Mouse (Mus musculus) liver, embryonic 11.5 days (tissue): ENCODE data around the gene Ndufv1. TPM values are rescaled to one million over a fixed set of nuclear protein-coding genes. Genes with fewer than 3 reads are reported as not detected.
A peak's percentile ranks its signal among the peaks of the same experiment; 100 is the strongest.
"Not testable (repeated sequence)": the region's sequence is repeated elsewhere in the genome, so short reads cannot be mapped to it uniquely, and the experiment has no call there.

ENCODE experiments used
- ATAC-seq: fragments of 200-750 bp; cut with Nextera tagmentation; replicated peaks from 2 replicates; pipeline ENCODE4 v1.8.0; 2017; ENCODE audit warnings: moderate number of reproducible peaks, mild to moderate bottlenecking, moderate TSS enrichment, moderate library complexity; ENCODE audit not compliant: low FRiP score
- DNase-seq: peaks from one replicate; pipeline ENCODE4 v3.0.0-alpha.2; 2017; ENCODE audit warnings: low spot score
- H3K27ac ChIP-seq: fragments of 300-500 bp; sonication (generic); 2 replicates; pipeline ENCODE4 v1.5.1; 2014; ENCODE audit warnings: mild to moderate bottlenecking, low read depth, low read length, control low read depth
- H3K27me3 ChIP-seq: fragments of 300-500 bp; sonication (generic); replicated peaks from 2 replicates; pipeline ENCODE4 v1.6.1; 2014; ENCODE audit warnings: low read length, mixed read lengths; ENCODE audit not compliant: control insufficient read depth, insufficient read depth
- H3K36me3 ChIP-seq: fragments of 300-500 bp; sonication (generic); 2 replicates; pipeline ENCODE4 v1.6.1; 2014; ENCODE audit warnings: mild to moderate bottlenecking, low read length, moderate library complexity, mixed read lengths; ENCODE audit not compliant: control insufficient read depth, insufficient read depth
- H3K4me1 ChIP-seq: fragments of 300-500 bp; sonication (generic); replicated peaks from 2 replicates; pipeline ENCODE4 v1.6.1; 2014; ENCODE audit warnings: low read length, mixed read lengths; ENCODE audit not compliant: control insufficient read depth, insufficient read depth
- H3K4me2 ChIP-seq: fragments of 300-500 bp; sonication (generic); 2 replicates; pipeline ENCODE4 v1.6.1; 2014; ENCODE audit warnings: mild to moderate bottlenecking, control low read depth, moderate library complexity
- H3K4me3 ChIP-seq: fragments of 300-500 bp; sonication (generic); 2 replicates; pipeline ENCODE4 v1.5.1; 2014; ENCODE audit warnings: low read depth, low read length, control low read depth
- H3K9ac ChIP-seq: fragments of 300-500 bp; sonication (generic); 2 replicates; pipeline ENCODE4 v1.6.1; 2014; ENCODE audit warnings: low read depth, low read length, control low read depth
- H3K9me3 ChIP-seq: fragments of 300-500 bp; sonication (generic); 2 replicates; pipeline ENCODE4 v1.6.1; 2016; ENCODE audit warnings: low read length, inconsistent platforms, mixed read lengths; ENCODE audit not compliant: control insufficient read depth
- WGBS: fragments of 180-500 bp; shearing (Covaris S2); extraction: QIAGEN DNeasy Blood & Tissue Kit; methylation state at CpG from one replicate; pipeline ENCODE4 v1.1.7; 2014; 5-methylcytosine and 5-hydroxymethylcytosine counted together
- polyA plus RNA-seq: library from polyadenylated mRNA; unstranded; fragments of >200 nt; fragmentation: Nextera tagmentation; extraction: Ambion mirVana; gene quantifications from 2 replicates; pipeline ENCODE4 v1.2.1, GENCODE M21; 2014

The Ndufv1 gene
- polyA plus RNA-seq: 232 and 234 TPM in 2 replicates

GRCm38 (mm10) chr19:4012432-4013022 lies at the start of gene Ndufv1:
TSS of gene Ndufv1 (minus strand) at chr19:4012806.
- Histone ChIP-seq H3K27me3 (no peaks in the 10 kb centered on the region), H3K9ac (peak within 1 kb of the TSS; percentile 90), H3K27ac (peak within 1 kb of the TSS; percentile 82), H3K36me3 (peaks cover 22% of the 10 kb centered on the region), H3K9me3 (no peaks in the 10 kb centered on the region), H3K4me1 (peaks cover 27% of the 10 kb centered on the region), H3K4me2 (peak within 1 kb of the TSS; percentile 90), H3K4me3 (peak within 1 kb of the TSS; percentile 89)
- WGBS: 0% methylated on average over 45 of the region's 45 CpGs
- DNase-seq: peak; percentile 96
- ATAC-seq: peak; percentile 97

GRCm38 (mm10) chr19:4060899-4061465 lies 48.4 kb upstream of the Ndufv1 start:
- Histone ChIP-seq H3K36me3 (no peaks in the 10 kb centered on the region), H3K27me3 (no peaks in the 10 kb centered on the region), H3K9me3 (no peaks in the 10 kb centered on the region), H3K27ac (no peak overlapping the region), H3K4me1 (peaks cover 22% of the 10 kb centered on the region), H3K4me3 (no peak overlapping the region), H3K9ac (no peak overlapping the region), H3K4me2 (no peak overlapping the region)
- DNase-seq (no peak), ATAC-seq (no peak)
- 80% methylated on average over 6 of the region's 6 CpGs for WGBS

- H3K27me3 ChIP-seq, H3K4me3 ChIP-seq, H3K9ac ChIP-seq, ATAC-seq, H3K36me3 ChIP-seq, H3K9me3 ChIP-seq, DNase-seq, H3K4me2 ChIP-seq: not testable (repeated sequence)
- WGBS: 84% methylated on average over 8 of the region's 8 CpGs
- peak overlapping the region; percentile 79; the same call in 1 of the 2 replicates for H3K27ac ChIP-seq
- peaks cover 29% of the 10 kb centered on the region for H3K4me1 ChIP-seq
Measured at GRCm38 (mm10) chr19:4060044-4060898, 47.7 kb upstream of the Ndufv1 start.

- Histone ChIP-seq H3K36me3 (no peaks in the 10 kb centered on the region), H3K4me1 (peaks cover 29% of the 10 kb centered on the region), H3K27me3 (no peaks in the 10 kb centered on the region), H3K9ac (peak within 1 kb of the TSS; percentile 64), H3K4me2 (peak within 1 kb of the TSS; percentile 65), H3K9me3 (no peaks in the 10 kb centered on the region), H3K4me3 (peak within 1 kb of the TSS; percentile 33), H3K27ac (peak within 1 kb of the TSS; percentile 79)
- WGBS: 45% methylated on average over 15 of the region's 15 CpGs
- ATAC-seq (peak; percentile 95), DNase-seq (no peak)
Measured at GRCm38 (mm10) chr19:4059069-4059740, 46.6 kb upstream of the Ndufv1 start, which contains the start of gene Gstp3. TSS of gene Gstp3 (minus strand) at chr19:4059569.

- no peaks in the 10 kb centered on the region for H3K27me3 ChIP-seq
- ATAC-seq (no peak), DNase-seq (no peak)
- no peaks in the 10 kb centered on the region for H3K9me3 ChIP-seq
- peaks cover 29% of the 10 kb centered on the region for H3K4me1 ChIP-seq
- H3K9ac ChIP-seq: peak overlapping the region; percentile 64
- H3K4me2 ChIP-seq: peak overlapping the region; percentile 65
- peak overlapping the region; percentile 33 for H3K4me3 ChIP-seq
- H3K36me3 ChIP-seq: no peaks in the 10 kb centered on the region
- 85% methylated on average over 5 of the region's 5 CpGs for WGBS
- peak overlapping the region; percentile 79 for H3K27ac ChIP-seq
Measured at GRCm38 (mm10) chr19:4058581-4058980, 46.0 kb upstream of the Ndufv1 start.

GRCm38 (mm10) chr19:4057962-4058361 lies 45.4 kb upstream of the Ndufv1 start:
- no peak for ATAC-seq
- no peaks in the 10 kb centered on the region for H3K9me3 ChIP-seq
- H3K27me3 ChIP-seq: no peaks in the 10 kb centered on the region
- peaks cover 29% of the 10 kb centered on the region for H3K4me1 ChIP-seq
- WGBS: 91% methylated on average over 7 of the region's 7 CpGs
- H3K27ac ChIP-seq: no peak overlapping the region
- H3K9ac ChIP-seq: no peak overlapping the region
- H3K36me3 ChIP-seq: no peaks in the 10 kb centered on the region
- H3K4me2 ChIP-seq: no peak overlapping the region
- no peak for DNase-seq
- H3K4me3 ChIP-seq: no peak overlapping the region

GRCm38 (mm10) chr19:4057389-4057788 lies 44.8 kb upstream of the Ndufv1 start:
- Histone ChIP-seq H3K9ac (no peak overlapping the region), H3K36me3 (no peaks in the 10 kb centered on the region), H3K4me1 (peaks cover 29% of the 10 kb centered on the region), H3K4me3 (no peak overlapping the region), H3K27ac (no peak overlapping the region), H3K9me3 (no peaks in the 10 kb centered on the region), H3K27me3 (no peaks in the 10 kb centered on the region), H3K4me2 (no peak overlapping the region)
- WGBS: 84% methylated on average over 13 of the region's 13 CpGs
- ATAC-seq (no peak), DNase-seq (no peak)

- Histone ChIP-seq H3K36me3 (no peaks in the 10 kb centered on the region), H3K27ac (no peak overlapping the region), H3K4me2 (no peak overlapping the region), H3K27me3 (no peaks in the 10 kb centered on the region), H3K4me1 (peaks cover 29% of the 10 kb centered on the region), H3K9ac (no peak overlapping the region), H3K4me3 (no peak overlapping the region), H3K9me3 (no peaks in the 10 kb centered on the region)
- no peak for DNase-seq
- no peak for ATAC-seq
- 63% methylated on average over 4 of the region's 4 CpGs for WGBS
Measured at GRCm38 (mm10) chr19:4056727-4057126, 44.1 kb upstream of the Ndufv1 start.
